Mouse (Mus musculus): ENCODE measurements around the gene Plch1. TPM values are rescaled to one million over a fixed set of nuclear protein-coding genes. Genes with fewer than 3 reads are reported as not detected.

The Plch1 gene
- total RNA-seq, 2 experiments from 2014 or later: 6.2 to 6.5 TPM

- peak in 1 of 2 experiments; percentile 24 for DNase-seq (ENCODE audit: low spot score in 2 of 2)
- intact Hi-C loops (cut with DNase I): loop anchor here (1.0 to 10.0 kb wide), 3 partner anchors 314 to 1333 kb away; no protein-coding TSS in a partner anchor
These were observed 31.0 kb downstream of the Plch1 start for GRCm38 (mm10) chr3:63868285-63868684.

GRCm38 (mm10) chr3:63865069-63865468 is 34.2 kb downstream of the Plch1 start:
- intact Hi-C loops (cut with DNase I): loop anchor here (10.0 kb wide), 2 partner anchors 940 to 1330 kb away; no protein-coding TSS in a partner anchor
- DNase-seq (ENCODE audit: low spot score in 2 of 2): no peak

GRCm38 (mm10) chr3:63862716-63863115 is 36.6 kb downstream of the Plch1 start:
- intact Hi-C loops (cut with DNase I): loop anchor here (10.0 kb wide), 2 partner anchors 938 to 1328 kb away; no protein-coding TSS in a partner anchor
- DNase-seq (ENCODE audit: low spot score in 2 of 2): no peak

GRCm38 (mm10) chr3:63852828-63853227 is 46.4 kb downstream of the Plch1 start:
- intact Hi-C loops (cut with DNase I): no loop called here
- DNase-seq (ENCODE audit: low spot score in 2 of 2): no peak

- intact Hi-C loops (cut with DNase I): no loop called here
- DNase-seq (ENCODE audit: low spot score in 2 of 2): peak; percentile 25
These were observed 48.1 kb downstream of the Plch1 start for GRCm38 (mm10) chr3:63851125-63851698.

- no peak for DNase-seq (ENCODE audit: low spot score in 2 of 2)
- intact Hi-C loops (cut with DNase I): no loop called here
These were observed 49.4 kb downstream of the Plch1 start for GRCm38 (mm10) chr3:63849765-63850346.

- no peak for DNase-seq (ENCODE audit: low spot score in 2 of 2)
These were observed 55.1 kb downstream of the Plch1 start for GRCm38 (mm10) chr3:63844141-63844540.

GRCm38 (mm10) chr3:63842436-63842835 is 56.8 kb downstream of the Plch1 start:
- intact Hi-C loops (cut with DNase I): no loop called here

More at GRCm38 (mm10) chr3:63844141-63844540, 55.1 kb downstream of the Plch1 start:
- intact Hi-C loops (cut with DNase I): no loop called here

GRCm38 (mm10) chr3:63837750-63838149 is 61.5 kb downstream of the Plch1 start:
- intact Hi-C loops (cut with DNase I): no loop called here
- no peak for DNase-seq (ENCODE audit: low spot score in 2 of 2)

More at GRCm38 (mm10) chr3:63842436-63842835, 56.8 kb downstream of the Plch1 start:
- DNase-seq (ENCODE audit: low spot score in 2 of 2): no peak

GRCm38 (mm10) chr3:63836937-63837632 is 62.2 kb downstream of the Plch1 start:
- no peak for DNase-seq (ENCODE audit: low spot score in 2 of 2)
- intact Hi-C loops (cut with DNase I): no loop called here

GRCm38 (mm10) chr3:63835816-63836215 is 63.5 kb downstream of the Plch1 start:
- intact Hi-C loops (cut with DNase I): no loop called here
- DNase-seq (ENCODE audit: low spot score in 2 of 2): no peak

GRCm38 (mm10) chr3:63823874-63824400 is 75.3 kb downstream of the Plch1 start:
- DNase-seq (ENCODE audit: low spot score in 2 of 2): no peak
- intact Hi-C loops (cut with DNase I): no loop called here

GRCm38 (mm10) chr3:63822631-63823030 is 76.6 kb downstream of the Plch1 start:
- intact Hi-C loops (cut with DNase I): no loop called here
- DNase-seq (ENCODE audit: low spot score in 2 of 2): no peak

- intact Hi-C loops (cut with DNase I): no loop called here
These were observed 84.1 kb downstream of the Plch1 start for GRCm38 (mm10) chr3:63815131-63815530.

GRCm38 (mm10) chr3:63814203-63814602 is 85.1 kb downstream of the Plch1 start:
- DNase-seq (ENCODE audit: low spot score in 2 of 2): no peak
- intact Hi-C loops (cut with DNase I): no loop called here

More at GRCm38 (mm10) chr3:63815131-63815530, 84.1 kb downstream of the Plch1 start:
- no peak for DNase-seq (ENCODE audit: low spot score in 2 of 2)

GRCm38 (mm10) chr3:63806906-63807305 is 92.4 kb downstream of the Plch1 start:
- intact Hi-C loops (cut with DNase I): no loop called here
- no peak for DNase-seq (ENCODE audit: low spot score in 2 of 2)

GRCm38 (mm10) chr3:63805496-63805895 is 93.8 kb downstream of the Plch1 start:
- intact Hi-C loops (cut with DNase I): no loop called here
- no peak for DNase-seq (ENCODE audit: low spot score in 2 of 2)

GRCm38 (mm10) chr3:63800685-63801084 is 98.6 kb downstream of the Plch1 start:
- intact Hi-C loops (cut with DNase I): no loop called here
- no peak for DNase-seq (ENCODE audit: low spot score in 2 of 2)

- intact Hi-C loops (cut with DNase I): no loop called here
- DNase-seq (ENCODE audit: low spot score in 2 of 2): no peak
These were observed 112.4 kb downstream of the Plch1 start for GRCm38 (mm10) chr3:63786805-63787365.
